Mouse (Mus musculus) small intestine, adult 2 months (tissue): ENCODE results near the gene Rimbp3. TPM values are rescaled to one million over a fixed set of nuclear protein-coding genes. Genes with fewer than 3 reads are reported as not detected.
"Not testable (repeated sequence)": the region's sequence is repeated elsewhere in the genome, so short reads cannot be mapped to it uniquely, and the experiment has no call there.

ENCODE experiments used
- H3K27ac ChIP-seq: fragments of 200-500 bp; 2 replicates; pipeline ENCODE4 v1.5.1; 2012; ENCODE audit warnings: low read depth, low read length, control low read depth, inconsistent platforms; ENCODE audit not compliant: insufficient read depth
- H3K27me3 ChIP-seq: fragments of 200-500 bp; 2 replicates; pipeline ENCODE4 v1.6.1; 2012; ENCODE audit warnings: mild to moderate bottlenecking, moderate library complexity, low read length, inconsistent platforms; ENCODE audit not compliant: control insufficient read depth, insufficient read depth
- H3K36me3 ChIP-seq: fragments of 200-500 bp; 2 replicates; pipeline ENCODE4 v1.6.1; 2012; ENCODE audit warnings: mild to moderate bottlenecking, low read length, control low read depth, inconsistent platforms; ENCODE audit not compliant: control insufficient read depth, insufficient read depth
- H3K4me1 ChIP-seq: fragments of 200-500 bp; 2 replicates; pipeline ENCODE4 v1.6.1; 2012; ENCODE audit warnings: low read length, inconsistent platforms, mixed read lengths; ENCODE audit not compliant: control insufficient read depth, insufficient read depth, insufficient read length
- H3K4me3 ChIP-seq: fragments of 200-500 bp; 2 replicates; pipeline ENCODE4 v1.5.1; 2012; ENCODE audit warnings: low read depth, mild to moderate bottlenecking, control low read depth, inconsistent platforms, low read length, moderate library complexity
- CTCF ChIP-seq: fragments of 200-500 bp; IDR thresholded peaks from 2 replicates; pipeline ENCODE4 v1.5.1; 2012; ENCODE audit warnings: low read depth, mild to moderate bottlenecking, control low read depth, inconsistent platforms, low read length, moderate library complexity, mixed read lengths; ENCODE audit not compliant: insufficient replicate concordance, insufficient read length; ENCODE audit errors: extremely low read depth
- POLR2A ChIP-seq: fragments of 200-500 bp; IDR thresholded peaks from 2 replicates; pipeline ENCODE4 v1.6.1; 2012; ENCODE audit warnings: low read depth, mild to moderate bottlenecking, control low read depth, inconsistent platforms, low read length, moderate library complexity
- WGBS: fragments of 180-500 bp; shearing (Covaris S2); methylation state at CpG from one replicate; pipeline ENCODE4 v1.1.7; 2018; 5-methylcytosine and 5-hydroxymethylcytosine counted together
- polyA plus RNA-seq: library from polyadenylated mRNA; depleted of rRNA; stranded (reverse); fragments of >200 nt; gene quantifications from 2 replicates; pipeline ENCODE4 v1.2.3, GENCODE M21; 2012; rRNA removed

Gene Rimbp3
- 0.04 and 0.15 TPM in 2 replicates for polyA plus RNA-seq

DNA sequence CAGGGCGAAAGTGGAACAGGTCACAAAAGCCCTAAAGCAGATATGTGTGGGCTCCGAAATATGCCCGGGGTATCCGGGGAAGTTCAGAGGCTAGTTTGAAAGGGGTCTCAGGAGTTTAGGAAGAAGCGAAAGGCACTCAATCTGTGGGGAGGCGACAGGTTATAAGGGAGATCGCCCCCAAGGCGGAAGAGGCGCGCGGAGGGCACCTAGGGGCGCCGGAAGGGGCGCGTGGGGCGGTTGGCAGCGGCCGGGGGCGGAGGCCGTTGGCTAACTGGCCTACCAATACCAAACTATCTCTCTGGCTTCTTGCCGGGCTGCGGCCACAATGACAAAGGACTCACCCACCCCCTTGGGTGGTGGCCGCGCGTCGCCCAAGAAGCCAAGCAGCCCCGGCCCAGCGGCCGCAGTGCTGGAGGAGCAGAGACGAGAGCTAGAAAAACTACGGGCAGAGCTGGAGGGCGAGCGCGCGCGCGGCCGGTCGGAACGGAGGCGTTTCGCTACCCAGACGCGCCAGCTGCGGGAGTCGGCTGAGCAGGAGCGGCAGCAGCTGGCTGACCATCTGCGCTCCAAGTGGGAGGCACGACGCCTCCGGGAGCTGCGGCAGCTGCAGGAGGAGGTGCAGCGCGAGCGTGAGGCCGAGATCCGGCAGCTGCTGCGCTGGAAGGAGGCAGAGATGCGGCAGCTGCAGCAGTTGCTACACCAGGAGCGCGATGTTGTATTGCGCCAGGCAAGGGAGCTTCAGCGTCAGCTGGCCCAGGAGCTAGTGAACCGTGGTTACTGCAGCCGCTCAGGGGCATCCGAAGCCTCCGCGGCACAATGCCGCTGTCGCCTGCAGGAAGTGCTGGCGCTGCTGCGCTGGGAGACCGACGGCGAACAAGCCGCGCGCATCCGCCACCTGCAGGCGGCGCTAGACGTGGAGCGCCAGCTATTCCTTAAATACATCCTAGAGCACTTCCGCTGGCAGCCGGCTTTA is at the start of gene Rimbp3:
Gene Rimbp3, plus strand, starts transcription at position 215 of the 973 bp plus-strand sequence.
- TF ChIP-seq CTCF (peak; percentile 85), POLR2A (no peak)
- Histone ChIP-seq H3K27me3 (no peaks in the 10 kb centered on the region; the same call in 1 of the 2 replicates), H3K27ac (no peak within 1 kb of the TSS), H3K4me3 (peak within 1 kb of the TSS; percentile 77), H3K36me3 (no peaks in the 10 kb centered on the region), H3K4me1 (peaks cover 8% of the 10 kb centered on the region)
- under 1% methylated on average over 85 of the region's 85 CpGs for WGBS

DNA sequence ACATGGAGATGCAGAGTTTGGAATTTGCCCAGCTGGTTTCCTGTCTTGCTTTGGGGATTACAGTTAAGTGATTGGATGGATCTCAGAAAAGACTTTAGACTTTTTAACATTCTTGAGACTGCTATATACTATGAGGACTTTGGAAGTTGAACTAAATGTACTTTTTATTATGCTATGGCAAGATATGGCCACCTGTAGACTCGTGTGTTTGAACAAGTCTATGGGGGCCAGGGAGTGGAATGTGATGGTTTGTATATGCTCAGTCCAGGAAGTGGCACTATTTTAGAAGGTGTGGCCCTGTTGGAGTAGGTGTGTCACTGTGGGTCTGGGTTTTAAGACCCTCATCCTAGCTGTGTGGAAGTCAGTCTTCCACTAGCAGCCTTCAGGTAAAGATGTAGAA is 42.9 kb upstream of the Rimbp3 start:
- H3K27me3 ChIP-seq, H3K4me3 ChIP-seq, H3K36me3 ChIP-seq: not testable (repeated sequence)
- Histone ChIP-seq H3K4me1 (peaks cover 16% of the 10 kb centered on the region; the same call in 1 of the 2 replicates), H3K27ac (peak overlapping the region; percentile 79)
- 38% methylated on average over 1 of the region's 1 CpGs for WGBS

DNA sequence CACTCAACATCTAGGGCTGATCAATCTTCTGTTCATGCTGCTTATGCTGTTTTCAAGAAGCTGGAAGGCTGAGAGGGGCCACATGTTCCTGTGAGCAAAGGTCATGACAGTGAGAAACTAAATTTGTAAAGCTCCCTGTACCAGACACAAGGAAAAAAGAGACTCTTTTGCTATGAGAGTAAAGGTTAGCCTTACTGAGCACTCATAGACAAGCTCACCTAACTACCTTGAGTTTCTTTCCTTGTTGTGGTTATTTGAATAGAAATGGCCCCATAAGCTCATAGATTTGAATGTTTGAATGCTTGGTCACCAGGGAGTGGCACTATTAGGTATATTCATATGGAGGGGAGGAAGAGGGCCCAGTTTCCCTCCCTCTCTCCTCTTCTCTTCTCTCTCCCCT is 41.2 kb upstream of the Rimbp3 start:
- Histone ChIP-seq H3K36me3 (peaks cover 13% of the 10 kb centered on the region), H3K4me1 (peaks cover 16% of the 10 kb centered on the region; the same call in 1 of the 2 replicates), H3K27ac (peak overlapping the region; percentile 79), H3K4me3 (no peak overlapping the region), H3K27me3 (no peaks in the 10 kb centered on the region)
- TF ChIP-seq CTCF: no peak
- no peak for TF ChIP-seq POLR2A

DNA sequence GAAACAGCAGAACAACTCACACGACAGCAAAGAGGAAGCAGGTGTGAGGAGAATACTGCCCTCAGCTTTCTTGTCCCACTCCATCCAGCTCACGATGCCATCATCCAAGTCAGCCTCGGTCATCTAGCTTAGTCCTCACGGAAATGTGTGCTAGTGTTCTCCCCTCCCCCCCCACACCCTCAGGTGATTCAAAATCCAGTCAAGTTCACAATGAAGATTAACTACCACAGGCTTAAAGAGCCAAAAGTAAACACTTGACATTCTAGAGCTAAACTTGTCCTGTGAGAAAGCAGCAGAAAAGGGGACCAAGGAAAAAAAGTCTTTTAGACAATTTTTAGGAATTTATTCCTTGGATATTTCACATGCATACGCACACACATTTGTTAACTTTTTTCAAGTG is 40.4 kb upstream of the Rimbp3 start:
- no peak overlapping the region for H3K27ac ChIP-seq
- H3K4me1 ChIP-seq: peaks cover 16% of the 10 kb centered on the region; the same call in 1 of the 2 replicates
- no peak overlapping the region for H3K4me3 ChIP-seq
- TF ChIP-seq CTCF (no peak), POLR2A (no peak)
- peaks cover 20% of the 10 kb centered on the region for H3K36me3 ChIP-seq
- no peaks in the 10 kb centered on the region for H3K27me3 ChIP-seq
- WGBS: 79% methylated on average over 5 of the region's 5 CpGs

- peaks cover 13% of the 10 kb centered on the region; the same call in 1 of the 2 replicates for H3K4me1 ChIP-seq
- 32% methylated on average over 2 of the region's 2 CpGs for WGBS
- no peaks in the 10 kb centered on the region for H3K27me3 ChIP-seq
- peak overlapping the region; percentile 69 for H3K27ac ChIP-seq
- TF ChIP-seq POLR2A (no peak), CTCF (no peak)
- peaks cover 18% of the 10 kb centered on the region for H3K36me3 ChIP-seq
- no peak overlapping the region for H3K4me3 ChIP-seq
These were observed 32.6 kb upstream of the Rimbp3 start for GRCm38 (mm10) chr16:17175765-17176164.

- TF ChIP-seq POLR2A (no peak), CTCF (no peak)
These were observed 30.7 kb upstream of the Rimbp3 start for GRCm38 (mm10) chr16:17177623-17178170.

GRCm38 (mm10) chr16:17179706-17180105 is 28.7 kb upstream of the Rimbp3 start:
- Histone ChIP-seq H3K27me3 (no peaks in the 10 kb centered on the region), H3K4me1 (peaks cover 19% of the 10 kb centered on the region; the same call in 1 of the 2 replicates), H3K4me3 (no peak overlapping the region), H3K27ac (no peak overlapping the region), H3K36me3 (peaks cover 3% of the 10 kb centered on the region; the same call in 1 of the 2 replicates)
- WGBS: 88% methylated on average over 3 of the region's 3 CpGs
- TF ChIP-seq POLR2A (no peak), CTCF (no peak)

More at GRCm38 (mm10) chr16:17177623-17178170, 30.7 kb upstream of the Rimbp3 start:
- Histone ChIP-seq H3K27ac (no peak overlapping the region), H3K4me1 (peaks cover 19% of the 10 kb centered on the region; the same call in 1 of the 2 replicates), H3K4me3 (no peak overlapping the region), H3K27me3 (no peaks in the 10 kb centered on the region), H3K36me3 (peaks cover 10% of the 10 kb centered on the region)
- WGBS: 97% methylated on average over 1 of the region's 1 CpGs
